Mouse (Mus musculus): ENCODE measurements at regions not wholly inside any gene's neighbourhood (a gene's known extent, or its start where the extent isn't known, plus 50 kb on each side); places are given as distances from the start of the nearest gene placed in this dataset.

- no peak for DNase-seq (ENCODE audit: low read depth)
Measured at GRCm38 (mm10) chr13:60513756-60514155, 88.0 kb upstream of the Dapk1 start.

GRCm38 (mm10) chr13:60514806-60515205 lies 86.9 kb upstream of the Dapk1 start:
- DNase-seq (ENCODE audit: low read depth), result no peak

- DNase-seq (ENCODE audit: low read depth), result no peak
Measured at GRCm38 (mm10) chr13:60518010-60518409, 83.7 kb upstream of the Dapk1 start.

- DNase-seq (ENCODE audit: low read depth), result no peak
Measured at GRCm38 (mm10) chr13:60519708-60520107, 82.0 kb upstream of the Dapk1 start.

- no peak for DNase-seq (ENCODE audit: low read depth)
Measured at GRCm38 (mm10) chr13:60522719-60523450, 78.9 kb upstream of the Dapk1 start.

- no peak for DNase-seq (ENCODE audit: low read depth)
Measured at GRCm38 (mm10) chr13:60527806-60528205, 73.9 kb upstream of the Dapk1 start.

- DNase-seq (ENCODE audit: low read depth), result no peak
Measured at GRCm38 (mm10) chr13:60528819-60529218, 72.9 kb upstream of the Dapk1 start.

- no peak for DNase-seq (ENCODE audit: low read depth)
Measured at GRCm38 (mm10) chr13:60529381-60530069, 72.2 kb upstream of the Dapk1 start.

- DNase-seq (ENCODE audit: low read depth), result no peak
Measured at GRCm38 (mm10) chr13:60533871-60534427, 67.8 kb upstream of the Dapk1 start.

GRCm38 (mm10) chr13:60534501-60534900 lies 67.2 kb upstream of the Dapk1 start:
- no peak for DNase-seq (ENCODE audit: low read depth)

- no peak for DNase-seq (ENCODE audit: low read depth)
Measured at GRCm38 (mm10) chr13:60535045-60535444, 66.7 kb upstream of the Dapk1 start.

- no peak for DNase-seq (ENCODE audit: low read depth)
Measured at GRCm38 (mm10) chr13:60536725-60537124, 65.0 kb upstream of the Dapk1 start.

GRCm38 (mm10) chr13:60538110-60538509 lies 63.6 kb upstream of the Dapk1 start:
- no peak for DNase-seq (ENCODE audit: low read depth)

- no peak for DNase-seq (ENCODE audit: low read depth)
Measured at GRCm38 (mm10) chr13:60541165-60541564, 60.6 kb upstream of the Dapk1 start.

- no peak for DNase-seq (ENCODE audit: low read depth)
Measured at GRCm38 (mm10) chr13:60544363-60544762, 57.4 kb upstream of the Dapk1 start.

GRCm38 (mm10) chr13:60545999-60546733 lies 55.6 kb upstream of the Dapk1 start:
- no peak for DNase-seq (ENCODE audit: low read depth)
